Mouse (Mus musculus): ENCODE results near the gene Pakap. TPM values are rescaled to one million over a fixed set of nuclear protein-coding genes. Genes with fewer than 3 reads are reported as not detected.

The Pakap gene
- polyA plus RNA-seq, 1 experiment from 2014 or later: 10.3 TPM

- no peaks in the 10 kb centered on the region for H3K9me3 ChIP-seq
- no peaks in the 10 kb centered on the region for H3K27me3 ChIP-seq
- WGBS: 86% methylated on average over 11 of the region's 11 CpGs
- no peak overlapping the region for H3K4me2 ChIP-seq
- no peak overlapping the region for H3K27ac ChIP-seq
- no peak overlapping the region for H3K9ac ChIP-seq
- ATAC-seq (ENCODE audit: low FRiP score): no peak
- H3K4me1 ChIP-seq (replicated peaks): no peaks in the 10 kb centered on the region
- H3K36me3 ChIP-seq: no peaks in the 10 kb centered on the region
- no peak overlapping the region for H3K4me3 ChIP-seq
Measured at GRCm38 (mm10) chr4:57576095-57576494, 8.1 kb downstream of the Pakap start.

DNA sequence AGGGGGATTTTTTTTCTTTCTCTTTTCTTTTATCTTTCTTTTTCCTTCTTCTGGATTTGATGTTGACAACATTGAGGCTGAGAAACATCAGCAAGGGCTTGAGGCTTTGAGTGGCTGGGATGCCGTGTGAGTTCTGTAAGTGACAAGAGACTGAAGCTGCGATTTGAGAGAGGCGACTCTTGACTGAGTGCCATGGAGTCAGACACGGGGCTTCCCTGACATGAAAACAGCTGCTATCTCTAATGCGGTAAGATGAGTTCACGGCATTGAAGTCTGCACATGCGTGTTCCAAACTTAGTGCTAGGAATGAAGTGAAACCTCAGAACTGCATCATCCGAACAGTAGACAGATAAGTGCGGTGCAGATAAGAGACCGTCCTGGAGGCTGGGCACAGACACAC is 11.7 kb downstream of the Pakap start:
- Histone ChIP-seq H3K9me3 (no peaks in the 10 kb centered on the region), H3K4me3 (no peak overlapping the region), H3K27me3 (no peaks in the 10 kb centered on the region), H3K36me3 (no peaks in the 10 kb centered on the region), H3K4me1 (replicated peaks) (no peaks in the 10 kb centered on the region), H3K9ac (no peak overlapping the region), H3K27ac (no peak overlapping the region), H3K4me2 (no peak overlapping the region)
- WGBS: 91% methylated on average over 10 of the region's 10 CpGs
- ATAC-seq (ENCODE audit: low FRiP score): no peak

- Histone ChIP-seq H3K4me3 (no peak overlapping the region), H3K27ac (no peak overlapping the region), H3K36me3 (no peaks in the 10 kb centered on the region), H3K9me3 (no peaks in the 10 kb centered on the region), H3K9ac (no peak overlapping the region), H3K4me2 (no peak overlapping the region), H3K27me3 (no peaks in the 10 kb centered on the region), H3K4me1 (replicated peaks) (no peaks in the 10 kb centered on the region)
- WGBS: 94% methylated on average over 6 of the region's 6 CpGs
- no peak for ATAC-seq (ENCODE audit: low FRiP score)
Measured at GRCm38 (mm10) chr4:57585281-57585800, 17.4 kb downstream of the Pakap start.

GRCm38 (mm10) chr4:57586933-57587658 is 19.1 kb downstream of the Pakap start:
- no peaks in the 10 kb centered on the region for H3K36me3 ChIP-seq
- H3K27me3 ChIP-seq: no peaks in the 10 kb centered on the region
- H3K9ac ChIP-seq: no peak overlapping the region
- H3K4me2 ChIP-seq: no peak overlapping the region
- H3K4me3 ChIP-seq: no peak overlapping the region
- no peaks in the 10 kb centered on the region for H3K9me3 ChIP-seq
- no peak overlapping the region for H3K27ac ChIP-seq
- WGBS: 80% methylated on average over 7 of the region's 7 CpGs
- no peak for ATAC-seq (ENCODE audit: low FRiP score)
- no peaks in the 10 kb centered on the region for H3K4me1 ChIP-seq (replicated peaks)

- Histone ChIP-seq H3K27me3 (no peaks in the 10 kb centered on the region), H3K4me2 (no peak overlapping the region), H3K9me3 (no peaks in the 10 kb centered on the region), H3K4me3 (no peak overlapping the region), H3K4me1 (replicated peaks) (peaks cover 3% of the 10 kb centered on the region; the same call in 1 of the 2 replicates), H3K27ac (no peak overlapping the region), H3K36me3 (no peaks in the 10 kb centered on the region), H3K9ac (no peak overlapping the region)
- ATAC-seq (ENCODE audit: low FRiP score): no peak
- WGBS: 94% methylated on average over 1 of the region's 1 CpGs
Measured at GRCm38 (mm10) chr4:57588356-57588755, 20.4 kb downstream of the Pakap start.

GRCm38 (mm10) chr4:57592751-57593150 is 24.8 kb downstream of the Pakap start:
- WGBS: 83% methylated on average over 4 of the region's 4 CpGs
- peaks cover 3% of the 10 kb centered on the region; the same call in 1 of the 2 replicates for H3K4me1 ChIP-seq (replicated peaks)
- H3K27me3 ChIP-seq: no peaks in the 10 kb centered on the region
- H3K27ac ChIP-seq: no peak overlapping the region
- no peaks in the 10 kb centered on the region for H3K36me3 ChIP-seq
- H3K4me2 ChIP-seq: no peak overlapping the region
- no peak for ATAC-seq (ENCODE audit: low FRiP score)
- no peaks in the 10 kb centered on the region for H3K9me3 ChIP-seq
- H3K9ac ChIP-seq: no peak overlapping the region
- H3K4me3 ChIP-seq: no peak overlapping the region

GRCm38 (mm10) chr4:57599946-57600345 is 32.0 kb downstream of the Pakap start:
- Histone ChIP-seq H3K4me2 (no peak overlapping the region), H3K27ac (no peak overlapping the region), H3K27me3 (0 out of 2 replicates have a peak, but pooled peaks cover 3% of the 10 kb centered on the region), H3K9me3 (no peaks in the 10 kb centered on the region), H3K9ac (no peak overlapping the region), H3K4me1 (replicated peaks) (no peaks in the 10 kb centered on the region), H3K36me3 (no peaks in the 10 kb centered on the region), H3K4me3 (no peak overlapping the region)
- WGBS: 94% methylated on average over 6 of the region's 6 CpGs
- no peak for ATAC-seq (ENCODE audit: low FRiP score)

- no peak for ATAC-seq (ENCODE audit: low FRiP score)
- 91% methylated on average over 11 of the region's 11 CpGs for WGBS
Measured at GRCm38 (mm10) chr4:57600685-57601457, 32.9 kb downstream of the Pakap start.

DNA sequence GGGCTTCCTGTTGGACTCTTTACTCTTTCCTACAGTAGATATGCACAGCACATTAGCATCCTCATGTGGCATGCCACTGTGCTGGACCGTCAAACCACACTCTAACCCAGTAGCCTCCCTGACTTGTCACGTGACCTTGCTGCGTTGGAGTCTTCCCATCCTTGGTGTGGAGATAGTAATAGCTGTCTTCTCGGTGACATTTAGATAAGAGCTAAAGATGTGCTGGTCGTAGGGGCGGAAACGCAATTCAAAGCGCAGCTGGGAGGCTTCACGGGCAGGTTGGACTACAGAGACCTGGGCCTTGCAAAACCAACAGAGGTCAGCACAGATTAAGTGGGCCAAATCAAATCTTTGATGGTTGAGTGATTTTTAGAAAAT is 33.5 kb downstream of the Pakap start:
- Histone ChIP-seq H3K4me1 (replicated peaks) (no peaks in the 10 kb centered on the region), H3K9ac (no peak overlapping the region), H3K4me2 (no peak overlapping the region), H3K9me3 (no peaks in the 10 kb centered on the region), H3K27ac (no peak overlapping the region), H3K36me3 (no peaks in the 10 kb centered on the region), H3K27me3 (0 out of 2 replicates have a peak, but pooled peaks cover 3% of the 10 kb centered on the region), H3K4me3 (no peak overlapping the region)
- WGBS: 77% methylated on average over 9 of the region's 9 CpGs
- ATAC-seq (ENCODE audit: low FRiP score): no peak

More at GRCm38 (mm10) chr4:57600685-57601457, 32.9 kb downstream of the Pakap start:
- H3K4me2 ChIP-seq: no peak overlapping the region
- no peak overlapping the region for H3K27ac ChIP-seq
- 0 out of 2 replicates have a peak, but pooled peaks cover 3% of the 10 kb centered on the region for H3K27me3 ChIP-seq
- H3K9ac ChIP-seq: no peak overlapping the region
- no peaks in the 10 kb centered on the region for H3K36me3 ChIP-seq
- H3K9me3 ChIP-seq: no peaks in the 10 kb centered on the region
- H3K4me3 ChIP-seq: no peak overlapping the region
- no peaks in the 10 kb centered on the region for H3K4me1 ChIP-seq (replicated peaks)

DNA sequence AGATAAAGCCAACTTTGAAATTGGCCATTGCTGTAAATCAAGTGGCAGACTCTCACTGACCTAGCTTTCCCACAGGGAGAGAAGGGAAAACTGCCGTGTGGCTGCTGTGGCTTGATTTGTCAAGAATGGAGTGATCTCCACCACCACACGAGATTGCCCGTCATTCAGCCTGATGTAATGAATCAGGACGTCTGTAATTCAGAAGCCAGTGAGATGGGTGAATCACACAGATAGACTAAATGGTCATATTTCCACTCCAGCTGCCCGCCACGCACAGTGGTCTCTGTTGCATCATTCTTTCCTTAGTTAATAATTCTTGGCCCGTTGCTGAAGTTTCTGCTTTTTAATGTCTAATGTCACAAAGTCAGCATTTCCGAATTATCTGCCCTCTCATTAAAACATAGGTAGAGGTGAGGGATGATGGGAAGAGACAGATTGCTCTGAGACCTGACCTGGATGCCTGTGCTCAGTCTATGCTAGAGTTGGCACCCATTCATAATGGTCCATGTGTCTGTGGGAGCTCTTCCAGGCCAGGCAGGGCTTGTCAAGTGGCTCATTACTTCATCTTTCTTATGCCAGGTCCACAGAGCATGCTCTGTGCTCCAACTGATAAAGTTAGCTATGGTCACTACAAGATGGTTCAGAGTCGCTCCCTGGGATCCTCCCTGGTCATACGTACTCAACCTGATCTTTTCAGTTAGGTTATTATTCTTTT is 34.1 kb downstream of the Pakap start:
- 0 out of 2 replicates have a peak, but pooled peaks cover 3% of the 10 kb centered on the region for H3K27me3 ChIP-seq
- WGBS: 82% methylated on average over 10 of the region's 10 CpGs
- H3K36me3 ChIP-seq: no peaks in the 10 kb centered on the region
- no peak overlapping the region for H3K4me2 ChIP-seq
- H3K27ac ChIP-seq: no peak overlapping the region
- no peaks in the 10 kb centered on the region for H3K4me1 ChIP-seq (replicated peaks)
- H3K9me3 ChIP-seq: no peaks in the 10 kb centered on the region
- H3K4me3 ChIP-seq: no peak overlapping the region
- H3K9ac ChIP-seq: no peak overlapping the region
- ATAC-seq (ENCODE audit: low FRiP score): no peak

DNA sequence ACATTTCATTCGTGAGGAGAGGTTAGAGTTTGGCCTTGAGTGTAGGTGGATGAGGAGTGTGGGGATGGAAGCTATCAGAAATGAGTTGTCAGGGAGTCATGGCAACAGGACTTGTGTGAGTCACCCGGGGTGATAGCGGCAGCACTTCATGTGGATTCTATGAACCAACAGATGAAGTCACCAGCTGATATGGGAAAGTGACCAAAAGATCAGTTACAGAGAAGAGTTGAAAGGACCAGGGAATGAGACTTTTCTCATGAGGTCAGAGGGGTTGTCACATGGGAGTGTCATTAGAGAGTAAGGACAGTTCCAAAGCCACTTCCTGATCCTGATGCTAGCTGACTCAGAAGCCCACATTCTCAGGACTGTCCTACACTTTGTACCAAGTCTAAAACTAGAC is 38.3 kb downstream of the Pakap start:
- no peaks in the 10 kb centered on the region for H3K4me1 ChIP-seq (replicated peaks)
- 0 out of 2 replicates have a peak, but pooled peaks cover 3% of the 10 kb centered on the region for H3K27me3 ChIP-seq
- no peak for ATAC-seq (ENCODE audit: low FRiP score)
- H3K9ac ChIP-seq: no peak overlapping the region
- H3K4me3 ChIP-seq: no peak overlapping the region
- H3K4me2 ChIP-seq: no peak overlapping the region
- no peaks in the 10 kb centered on the region for H3K9me3 ChIP-seq
- WGBS: 85% methylated on average over 3 of the region's 3 CpGs
- no peak overlapping the region for H3K27ac ChIP-seq
- H3K36me3 ChIP-seq: no peaks in the 10 kb centered on the region
